Mouse (Mus musculus): ENCODE results near the gene Taf5. TPM values are rescaled to one million over a fixed set of nuclear protein-coding genes. Genes with fewer than 3 reads are reported as not detected.

The Taf5 gene
- polyA plus RNA-seq, 1 experiment: 3.6 TPM

- TF ChIP-seq USF1 (IDR thresholded peaks at IDR 0.05; ENCODE audit: low read depth): no peak
- TF ChIP-seq MAX (IDR thresholded peaks at IDR 0.05): no peak
- no peak for TF ChIP-seq FOSL1 (IDR thresholded peaks at IDR 0.05; ENCODE audit: insufficient read depth, low read length, poor library complexity, severe bottlenecking)
These were observed 42.6 kb upstream of the Taf5 start for GRCm38 (mm10) chr19:47024954-47025353.

DNA sequence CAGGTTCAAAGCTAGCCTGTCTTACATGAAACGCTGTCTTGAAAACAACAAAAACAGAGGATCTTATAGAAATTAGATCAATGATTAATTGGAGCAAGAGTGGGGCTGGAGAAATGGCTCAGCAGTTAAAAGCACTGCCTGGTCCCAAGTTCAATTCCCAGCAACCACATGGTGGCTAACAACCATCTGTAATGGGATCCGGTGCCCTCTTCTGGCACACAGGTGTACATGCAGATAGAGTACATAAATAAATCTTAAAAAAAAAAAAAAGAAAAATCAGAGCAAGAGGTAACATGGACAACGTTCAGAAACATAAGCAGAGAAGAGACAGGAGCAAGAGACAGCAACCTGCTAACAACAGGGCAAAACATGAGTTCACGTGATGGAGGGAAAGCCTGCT lies 41.0 kb upstream of the Taf5 start:
- no peaks in the 10 kb centered on the region for H3K79me3 ChIP-seq (ENCODE audit: low read depth)
- H3ac ChIP-seq (ENCODE audit: control insufficient read depth, insufficient read length, low read depth): no peak overlapping the region

More at GRCm38 (mm10) chr19:47024954-47025353, 42.6 kb upstream of the Taf5 start:
- Histone ChIP-seq H3ac (ENCODE audit: control insufficient read depth, insufficient read length, low read depth) (no peak overlapping the region), H3K4me3 (ENCODE audit: insufficient read depth, poor library complexity, severe bottlenecking) (no peak overlapping the region), H3K27me3 (ENCODE audit: control insufficient read depth, insufficient read depth, insufficient read length) (no peaks in the 10 kb centered on the region), H3K36me3 (ENCODE audit: control insufficient read depth, insufficient read depth) (no peaks in the 10 kb centered on the region), H3K79me2 (ENCODE audit: control insufficient read depth, insufficient read depth) (no peaks in the 10 kb centered on the region), H3K79me3 (ENCODE audit: low read depth) (no peaks in the 10 kb centered on the region)

DNA sequence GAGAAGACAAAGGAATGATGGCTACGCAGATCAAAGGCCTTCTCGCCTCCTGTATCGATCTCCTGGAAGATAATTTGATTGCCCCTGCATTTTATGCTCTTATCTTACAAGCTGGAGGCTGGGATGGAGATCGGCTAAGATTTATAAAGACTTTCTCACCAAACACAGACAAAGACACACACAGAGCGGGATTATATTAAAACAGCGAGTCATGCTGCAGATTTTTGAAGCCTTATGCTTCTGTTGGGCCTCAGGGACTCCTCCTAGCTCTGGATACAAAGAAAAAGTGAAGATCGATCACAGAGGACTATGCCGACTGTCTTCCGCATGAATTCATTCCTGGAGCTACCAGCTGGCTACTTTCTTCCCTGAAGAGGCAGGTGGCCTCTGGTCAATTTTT lies 37.8 kb upstream of the Taf5 start:
- no peaks in the 10 kb centered on the region for H3K79me3 ChIP-seq (ENCODE audit: low read depth)
- H3K27me3 ChIP-seq (ENCODE audit: control insufficient read depth, insufficient read depth, insufficient read length): no peaks in the 10 kb centered on the region
- peaks cover 13% of the 10 kb centered on the region for H3K36me3 ChIP-seq (ENCODE audit: control insufficient read depth, insufficient read depth)

More for the DNA sequence above, 41.0 kb upstream of the Taf5 start:
- Histone ChIP-seq H3K27me3 (ENCODE audit: control insufficient read depth, insufficient read depth, insufficient read length) (no peaks in the 10 kb centered on the region), H3K4me3 (ENCODE audit: insufficient read depth, poor library complexity, severe bottlenecking) (no peak overlapping the region), H3K36me3 (ENCODE audit: control insufficient read depth, insufficient read depth) (no peaks in the 10 kb centered on the region), H3K79me2 (ENCODE audit: control insufficient read depth, insufficient read depth) (no peaks in the 10 kb centered on the region)
- no peak for TF ChIP-seq MYOG (IDR thresholded peaks at IDR 0.05; ENCODE audit: control insufficient read depth, extremely low read depth, insufficient read length)
- TF ChIP-seq MYOD1 (IDR thresholded peaks at IDR 0.05; ENCODE audit: control insufficient read depth, insufficient read length, low read depth): no peak
- no peak for TF ChIP-seq FOSL1 (IDR thresholded peaks at IDR 0.05; ENCODE audit: insufficient read depth, low read length, poor library complexity, severe bottlenecking)
- no peak for TF ChIP-seq CTCF (IDR thresholded peaks at IDR 0.05; ENCODE audit: control insufficient read depth, insufficient read depth, insufficient read length)
- no peak for TF ChIP-seq USF1 (IDR thresholded peaks at IDR 0.05; ENCODE audit: low read depth)
- TF ChIP-seq MAX (IDR thresholded peaks at IDR 0.05): no peak
- TF ChIP-seq CEBPB (IDR thresholded peaks at IDR 0.05; ENCODE audit: low read depth): no peak

GRCm38 (mm10) chr19:47031770-47032169 lies 35.8 kb upstream of the Taf5 start:
- H3K79me2 ChIP-seq (ENCODE audit: control insufficient read depth, insufficient read depth): no peaks in the 10 kb centered on the region
- no peak overlapping the region for H3ac ChIP-seq (ENCODE audit: control insufficient read depth, insufficient read length, low read depth)
- H3K79me3 ChIP-seq (ENCODE audit: low read depth): no peaks in the 10 kb centered on the region
- TF ChIP-seq USF1 (IDR thresholded peaks at IDR 0.05; ENCODE audit: low read depth) (no peak), MYOG (IDR thresholded peaks at IDR 0.05; ENCODE audit: control insufficient read depth, extremely low read depth, insufficient read length) (no peak), CEBPB (IDR thresholded peaks at IDR 0.05; ENCODE audit: low read depth) (no peak), FOSL1 (IDR thresholded peaks at IDR 0.05; ENCODE audit: insufficient read depth, low read length, poor library complexity, severe bottlenecking) (no peak), MYOD1 (IDR thresholded peaks at IDR 0.05; ENCODE audit: control insufficient read depth, insufficient read length, low read depth) (no peak), CTCF (IDR thresholded peaks at IDR 0.05; ENCODE audit: control insufficient read depth, insufficient read depth, insufficient read length) (no peak)
- H3K4me3 ChIP-seq (ENCODE audit: insufficient read depth, poor library complexity, severe bottlenecking): no peak overlapping the region
- peaks cover 26% of the 10 kb centered on the region for H3K36me3 ChIP-seq (ENCODE audit: control insufficient read depth, insufficient read depth)
- H3K27me3 ChIP-seq (ENCODE audit: control insufficient read depth, insufficient read depth, insufficient read length): no peaks in the 10 kb centered on the region

More for the DNA sequence above, 37.8 kb upstream of the Taf5 start:
- H3K4me3 ChIP-seq (ENCODE audit: insufficient read depth, poor library complexity, severe bottlenecking): no peak overlapping the region
- TF ChIP-seq MYOD1 (IDR thresholded peaks at IDR 0.05; ENCODE audit: control insufficient read depth, insufficient read length, low read depth) (no peak), MAX (IDR thresholded peaks at IDR 0.05) (no peak), CEBPB (IDR thresholded peaks at IDR 0.05; ENCODE audit: low read depth) (no peak), USF1 (IDR thresholded peaks at IDR 0.05; ENCODE audit: low read depth) (no peak), CTCF (IDR thresholded peaks at IDR 0.05; ENCODE audit: control insufficient read depth, insufficient read depth, insufficient read length) (no peak), MYOG (IDR thresholded peaks at IDR 0.05; ENCODE audit: control insufficient read depth, extremely low read depth, insufficient read length) (no peak), FOSL1 (IDR thresholded peaks at IDR 0.05; ENCODE audit: insufficient read depth, low read length, poor library complexity, severe bottlenecking) (no peak)
- H3K79me2 ChIP-seq (ENCODE audit: control insufficient read depth, insufficient read depth): no peaks in the 10 kb centered on the region
- H3ac ChIP-seq (ENCODE audit: control insufficient read depth, insufficient read length, low read depth): no peak overlapping the region

GRCm38 (mm10) chr19:47034916-47035315 lies 32.6 kb upstream of the Taf5 start:
- H3K4me3 ChIP-seq (ENCODE audit: insufficient read depth, poor library complexity, severe bottlenecking): no peak overlapping the region
- no peaks in the 10 kb centered on the region for H3K27me3 ChIP-seq (ENCODE audit: control insufficient read depth, insufficient read depth, insufficient read length)
- H3K79me3 ChIP-seq (ENCODE audit: low read depth): no peaks in the 10 kb centered on the region
- no peak for TF ChIP-seq USF1 (IDR thresholded peaks at IDR 0.05; ENCODE audit: low read depth)
- TF ChIP-seq MYOD1 (IDR thresholded peaks at IDR 0.05; ENCODE audit: control insufficient read depth, insufficient read length, low read depth): no peak
- no peak for TF ChIP-seq MAX (IDR thresholded peaks at IDR 0.05)
- no peak for TF ChIP-seq CTCF (IDR thresholded peaks at IDR 0.05; ENCODE audit: control insufficient read depth, insufficient read depth, insufficient read length)
- no peak for TF ChIP-seq CEBPB (IDR thresholded peaks at IDR 0.05; ENCODE audit: low read depth)
- TF ChIP-seq FOSL1 (IDR thresholded peaks at IDR 0.05; ENCODE audit: insufficient read depth, low read length, poor library complexity, severe bottlenecking): no peak
- TF ChIP-seq MYOG (IDR thresholded peaks at IDR 0.05; ENCODE audit: control insufficient read depth, extremely low read depth, insufficient read length): no peak
- peaks cover 49% of the 10 kb centered on the region for H3K36me3 ChIP-seq (ENCODE audit: control insufficient read depth, insufficient read depth)
- H3K79me2 ChIP-seq (ENCODE audit: control insufficient read depth, insufficient read depth): no peaks in the 10 kb centered on the region
- no peak overlapping the region for H3ac ChIP-seq (ENCODE audit: control insufficient read depth, insufficient read length, low read depth)

- Histone ChIP-seq H3K36me3 (ENCODE audit: control insufficient read depth, insufficient read depth) (peaks cover 62% of the 10 kb centered on the region), H3K79me2 (ENCODE audit: control insufficient read depth, insufficient read depth) (no peaks in the 10 kb centered on the region), H3K27me3 (ENCODE audit: control insufficient read depth, insufficient read depth, insufficient read length) (no peaks in the 10 kb centered on the region), H3K79me3 (ENCODE audit: low read depth) (no peaks in the 10 kb centered on the region), H3K4me3 (ENCODE audit: insufficient read depth, poor library complexity, severe bottlenecking) (no peak overlapping the region), H3ac (ENCODE audit: control insufficient read depth, insufficient read length, low read depth) (no peak overlapping the region)
- no peak for TF ChIP-seq CTCF (IDR thresholded peaks at IDR 0.05; ENCODE audit: control insufficient read depth, insufficient read depth, insufficient read length)
- no peak for TF ChIP-seq FOSL1 (IDR thresholded peaks at IDR 0.05; ENCODE audit: insufficient read depth, low read length, poor library complexity, severe bottlenecking)
- no peak for TF ChIP-seq MAX (IDR thresholded peaks at IDR 0.05)
- TF ChIP-seq USF1 (IDR thresholded peaks at IDR 0.05; ENCODE audit: low read depth): no peak
- TF ChIP-seq MYOG (IDR thresholded peaks at IDR 0.05; ENCODE audit: control insufficient read depth, extremely low read depth, insufficient read length): no peak
- TF ChIP-seq MYOD1 (IDR thresholded peaks at IDR 0.05; ENCODE audit: control insufficient read depth, insufficient read length, low read depth): no peak
These were observed 30.9 kb upstream of the Taf5 start for GRCm38 (mm10) chr19:47036596-47036995.

Data from C2C12 (cell line).